Mouse (Mus musculus): ENCODE measurements around the gene Uba6.
A peak's percentile ranks its signal among the peaks of the same experiment; 100 is the strongest.

Gene Uba6

GRCm38 (mm10) chr5:86172449-86173161, at the start of gene Uba6:
Gene Uba6 (minus strand): TSS chr5:86172803.
- peak; percentile 98 for DNase-seq

- no peak for DNase-seq
Observed at GRCm38 (mm10) chr5:86197801-86198200, 25.2 kb upstream of the Uba6 start, which contains the start of gene Gnrhr. Gene Gnrhr (minus strand): TSS chr5:86197901.

- no peak for DNase-seq
Observed at GRCm38 (mm10) chr5:86191356-86191755, 18.8 kb upstream of the Uba6 start.

- no peak for DNase-seq
Observed at GRCm38 (mm10) chr5:86190770-86191169, 18.2 kb upstream of the Uba6 start.

GRCm38 (mm10) chr5:86190290-86190689, 17.7 kb upstream of the Uba6 start:
- DNase-seq = no peak

- DNase-seq = no peak
Observed at GRCm38 (mm10) chr5:86187441-86187840, 14.8 kb upstream of the Uba6 start.

GRCm38 (mm10) chr5:86173778-86174177, 1.2 kb upstream of the Uba6 start:
- no peak for DNase-seq

GRCm38 (mm10) chr5:86172088-86172448, 535 bp downstream of the Uba6 start:
- DNase-seq = no peak

GRCm38 (mm10) chr5:86129828-86130227, 42.8 kb downstream of the Uba6 start:
- no peak for DNase-seq

GRCm38 (mm10) chr5:86128749-86129148, 43.9 kb downstream of the Uba6 start:
- no peak for DNase-seq

GRCm38 (mm10) chr5:86118457-86119094, 54.0 kb downstream of the Uba6 start:
- DNase-seq = no peak

GRCm38 (mm10) chr5:86113997-86114396, 58.6 kb downstream of the Uba6 start:
- DNase-seq = no peak

- no peak for DNase-seq
Observed at GRCm38 (mm10) chr5:86113037-86113436, 59.6 kb downstream of the Uba6 start.

- DNase-seq = no peak
Observed at GRCm38 (mm10) chr5:86111074-86111473, 61.5 kb downstream of the Uba6 start.

- DNase-seq = no peak
Observed at GRCm38 (mm10) chr5:86106610-86107009, 66.0 kb downstream of the Uba6 start.

- no peak for DNase-seq
Observed at GRCm38 (mm10) chr5:86102176-86102575, 70.4 kb downstream of the Uba6 start.

- no peak for DNase-seq
Observed at GRCm38 (mm10) chr5:86100621-86101020, 72.0 kb downstream of the Uba6 start.

GRCm38 (mm10) chr5:86098988-86099387, 73.6 kb downstream of the Uba6 start:
- no peak for DNase-seq

- DNase-seq = no peak
Observed at GRCm38 (mm10) chr5:86094754-86095153, 77.8 kb downstream of the Uba6 start.

GRCm38 (mm10) chr5:86086751-86087150, 85.9 kb downstream of the Uba6 start:
- no peak for DNase-seq

- DNase-seq = no peak
Observed at GRCm38 (mm10) chr5:86084979-86085378, 87.6 kb downstream of the Uba6 start.

- DNase-seq = no peak
Observed at GRCm38 (mm10) chr5:86083987-86084386, 88.6 kb downstream of the Uba6 start.

GRCm38 (mm10) chr5:86078720-86079334, 93.8 kb downstream of the Uba6 start:
- DNase-seq = no peak

GRCm38 (mm10) chr5:86072756-86073386, 99.7 kb downstream of the Uba6 start:
- DNase-seq = no peak

Measured in kidney, adult 18-20 months (tissue).